Mouse (Mus musculus) stomach, postnatal 0 days (tissue): ENCODE data around the gene Nrip3.

Experiments
- CTCF ChIP-seq: IDR thresholded peaks from 2 replicates; pipeline ENCODE4 v1.5.1; 2016; ENCODE audit warnings: antibody characterized with exemption, low read depth, mild to moderate bottlenecking, moderate library complexity
- EP300 ChIP-seq: optimal IDR thresholded peaks from 2 replicates; pipeline ENCODE3; 2016; ENCODE audit warnings: antibody characterized with exemption

GRCm38 (mm10) chr7:109752008-109752925 is 29.6 kb downstream of the Nrip3 start, which contains the start of gene Tmem9b:
- peak; percentile 42 for TF ChIP-seq CTCF
- no peak for TF ChIP-seq EP300
